Mouse (Mus musculus) liver, adult (tissue): ENCODE data around the gene Ccdc194.

Source experiments
- GATA4 ChIP-seq: IDR thresholded peaks from 2 replicates; pipeline ENCODE4 v1.6.1; 2014; ENCODE audit warnings: mild to moderate bottlenecking, low read length; ENCODE audit not compliant: insufficient replicate concordance

Gene Ccdc194

DNA sequence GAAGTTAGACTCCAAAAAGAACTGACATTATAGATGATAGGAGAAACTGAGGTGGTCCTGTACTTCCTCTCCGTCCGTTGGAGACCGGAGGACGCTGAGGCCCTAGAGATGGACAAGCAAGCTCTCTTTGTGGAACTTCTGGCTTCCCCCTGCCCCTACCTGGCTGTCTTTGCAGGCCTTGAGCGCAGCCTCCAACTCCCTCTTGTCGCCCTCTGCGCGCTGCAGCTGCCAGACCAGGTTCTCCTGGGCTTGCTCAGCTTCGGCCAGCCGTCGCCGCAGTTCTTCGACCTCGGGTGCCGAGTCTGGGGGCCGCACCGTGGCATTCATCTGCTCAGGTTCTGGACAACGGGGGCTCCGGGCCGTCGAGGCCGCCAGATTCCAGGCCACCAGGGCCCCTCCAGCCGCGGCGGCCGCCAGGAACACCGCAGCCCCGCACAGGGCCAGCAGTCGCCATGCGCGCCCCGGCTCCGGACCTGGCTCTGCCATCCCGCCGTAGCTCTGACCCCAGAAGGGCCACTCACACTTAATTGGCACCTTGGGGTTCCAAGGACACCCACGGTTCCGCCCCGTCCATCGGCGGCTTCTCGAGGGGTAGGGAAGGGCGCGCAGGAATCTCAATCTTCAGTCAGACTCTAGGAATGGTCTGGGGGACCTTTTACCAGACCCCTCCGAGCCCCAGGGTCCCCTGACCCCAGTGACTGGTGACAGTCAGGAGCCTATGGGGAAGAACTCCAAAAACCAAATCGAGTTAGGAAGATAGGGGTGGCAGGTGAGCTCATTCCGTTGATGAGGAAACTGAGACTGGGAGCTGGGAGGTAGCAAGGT, at the start of gene Ccdc194:
TSS of gene Ccdc194 (minus strand) at position 486 of the 825 bp plus-strand sequence.
- no peak for TF ChIP-seq GATA4

DNA sequence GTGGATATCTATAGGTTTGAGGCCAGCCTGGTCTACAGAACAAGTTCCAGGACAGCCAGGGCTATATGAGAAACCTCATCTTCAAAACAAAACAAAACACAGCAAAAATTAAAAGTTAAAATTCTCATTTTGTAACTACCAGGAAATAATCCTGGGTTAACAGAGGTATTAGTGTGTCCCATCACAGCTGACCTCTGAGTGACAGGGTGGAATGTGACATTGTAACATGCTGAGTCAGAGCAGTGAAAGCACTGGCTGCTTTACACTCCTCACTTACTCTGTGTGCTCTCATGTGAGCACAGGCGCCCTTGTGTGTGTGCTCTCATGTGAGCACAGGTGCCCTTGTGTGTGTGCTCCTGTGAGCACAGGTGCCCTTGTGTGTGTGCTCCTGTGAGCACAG, 49.5 kb upstream of the Ccdc194 start:
- no peak for TF ChIP-seq GATA4

DNA sequence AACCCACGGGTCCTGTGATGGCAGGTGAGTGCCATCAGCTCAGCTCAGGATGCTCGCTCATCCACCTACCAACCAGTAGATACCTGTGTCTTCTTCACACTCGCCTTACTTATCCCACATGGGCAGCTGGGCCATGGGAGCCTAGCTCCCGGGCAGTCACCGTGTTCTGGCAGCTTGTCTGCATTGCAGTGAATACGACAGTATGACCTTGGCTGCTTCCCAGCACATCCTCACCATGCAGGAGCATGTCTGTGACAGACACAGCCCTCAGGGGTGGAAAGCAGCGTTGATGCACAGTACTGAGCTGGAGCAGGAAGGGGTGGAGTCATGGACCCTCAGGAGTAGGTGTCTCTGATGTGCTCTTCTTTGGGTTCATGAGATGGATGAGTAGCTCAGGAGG, 48.9 kb upstream of the Ccdc194 start:
- TF ChIP-seq GATA4, result no peak

DNA sequence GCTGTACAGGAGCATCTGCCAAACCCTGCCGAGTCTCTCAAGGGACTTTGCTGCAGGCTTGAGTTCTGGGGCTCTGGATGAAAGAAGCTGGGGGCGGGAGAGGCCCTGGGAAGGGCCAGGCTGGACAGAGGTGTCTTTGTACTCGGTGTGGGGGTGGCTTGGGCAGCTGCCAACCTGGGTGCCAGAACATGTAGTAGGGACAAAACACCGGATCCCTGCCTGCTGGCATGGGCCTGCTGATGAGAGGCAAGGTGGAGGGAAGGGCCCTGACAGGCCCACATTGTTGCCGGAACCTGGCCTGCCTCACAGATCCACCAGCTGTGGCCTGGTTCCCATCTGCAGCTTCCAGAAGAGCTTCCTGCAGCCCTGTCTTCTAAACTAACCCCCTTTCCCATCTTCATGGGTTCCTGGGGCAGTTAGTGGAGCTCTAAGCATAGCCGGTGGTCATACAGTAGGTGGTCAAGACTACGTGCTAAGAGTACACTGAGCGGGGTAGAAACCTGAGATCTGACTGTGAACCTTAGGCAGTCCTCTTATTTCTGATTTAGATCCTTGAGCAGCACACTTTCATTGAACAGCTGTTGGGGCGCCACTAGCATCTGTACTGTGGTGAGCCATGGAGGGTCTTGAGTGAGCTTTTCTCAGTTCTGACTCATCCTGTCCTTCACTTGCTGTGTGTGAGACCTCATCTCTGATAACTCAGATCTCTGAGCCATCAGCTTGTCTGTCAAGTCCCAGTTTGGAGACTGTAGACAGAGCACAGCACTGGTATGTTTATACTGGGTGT, 47.5 kb upstream of the Ccdc194 start:
- no peak for TF ChIP-seq GATA4

DNA sequence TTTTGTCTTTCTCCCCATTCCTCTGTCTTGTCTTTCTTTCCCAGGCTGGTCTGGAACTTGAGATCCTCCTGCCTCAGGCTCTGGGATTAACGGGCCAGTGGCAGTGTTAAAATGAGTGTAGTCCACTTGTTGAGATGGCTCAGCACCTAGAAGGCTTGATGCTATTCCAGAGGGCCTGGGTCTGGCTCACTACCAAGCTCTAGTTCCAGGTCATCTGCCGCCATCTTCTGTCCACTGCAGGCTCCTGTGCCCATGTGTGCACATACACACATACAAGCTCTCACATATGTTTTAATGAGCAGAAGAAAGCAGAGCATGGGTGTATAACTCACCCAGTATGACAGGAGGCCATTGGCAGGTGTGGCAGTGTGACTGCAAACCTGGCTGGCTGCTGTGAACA, 46.6 kb upstream of the Ccdc194 start:
- TF ChIP-seq GATA4, result no peak

DNA sequence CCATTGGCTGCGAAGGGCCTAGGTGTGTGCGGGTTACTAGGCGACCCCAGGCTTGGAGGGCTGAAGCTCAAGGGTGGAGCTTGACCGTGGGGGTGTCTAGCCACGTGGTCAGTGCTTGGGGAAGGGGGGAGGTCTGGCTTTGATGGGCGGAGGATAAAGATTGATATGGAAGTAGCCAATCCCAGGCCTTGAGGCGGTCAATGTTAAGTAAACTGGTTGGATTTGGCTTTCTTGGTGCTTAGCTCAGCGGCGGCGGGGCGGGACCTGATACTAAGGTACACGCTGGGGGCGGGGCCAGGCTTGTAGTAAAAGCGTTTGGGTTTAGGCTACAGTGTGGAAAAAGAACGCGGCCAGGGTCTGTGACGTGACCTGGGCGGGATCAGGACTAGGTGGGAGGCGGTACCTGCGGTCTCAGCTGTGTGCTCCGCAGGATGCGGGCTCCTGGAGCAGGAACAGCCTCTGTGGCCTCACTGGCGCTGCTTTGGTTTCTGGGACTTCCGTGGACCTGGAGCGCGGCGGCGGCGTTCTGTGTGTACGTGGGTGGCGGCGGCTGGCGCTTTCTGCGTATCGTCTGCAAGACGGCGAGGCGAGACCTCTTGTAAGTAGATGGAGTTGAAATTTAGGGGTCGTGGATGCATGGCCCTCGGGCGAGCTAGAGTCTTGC, 44.9 kb upstream of the Ccdc194 start:
- no peak for TF ChIP-seq GATA4

DNA sequence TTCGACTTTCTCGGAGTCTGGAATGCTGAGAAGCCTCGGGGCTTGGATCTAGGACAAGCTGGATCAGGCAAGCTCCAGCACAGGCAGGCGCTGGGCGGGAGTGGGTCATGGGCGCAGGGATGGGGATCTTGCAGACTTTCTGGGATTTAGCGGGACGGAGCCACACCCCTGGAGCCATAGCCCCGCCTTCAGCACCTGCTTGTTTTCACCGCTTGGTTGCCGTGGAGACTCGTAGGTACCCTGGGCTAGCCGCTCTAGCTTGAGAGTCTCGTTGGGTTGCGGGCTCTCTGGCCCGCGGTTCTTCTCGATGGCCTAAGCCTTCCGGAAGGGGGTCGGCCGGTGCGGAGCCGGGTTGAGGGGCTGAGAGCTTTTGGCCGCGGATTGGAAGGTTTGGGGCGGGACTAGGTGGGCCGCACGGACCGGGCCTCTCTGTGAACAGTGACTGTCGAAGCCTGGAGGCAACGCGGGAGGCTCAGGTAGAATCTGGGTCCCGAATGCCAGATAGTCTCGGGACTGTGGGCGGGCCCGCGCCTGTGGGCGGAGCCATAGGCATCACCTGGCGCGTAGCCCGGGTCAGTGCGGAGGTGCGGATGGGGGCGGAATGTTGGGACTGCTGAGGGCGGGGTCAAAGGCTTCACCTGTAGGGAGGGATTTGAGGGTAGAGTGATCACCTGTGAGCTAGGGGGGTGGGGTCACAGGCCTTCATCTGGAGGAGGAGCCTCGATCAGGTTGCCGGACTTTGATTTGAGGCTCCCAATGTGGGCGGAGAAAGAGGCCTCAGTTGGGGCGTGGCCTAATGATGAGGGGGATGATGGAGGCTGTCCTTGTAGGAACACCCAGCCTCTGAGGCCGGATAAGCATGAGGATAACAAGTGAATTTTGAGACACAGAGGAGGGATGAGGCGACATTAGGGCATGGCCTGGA, 44.1 kb upstream of the Ccdc194 start:
- TF ChIP-seq GATA4, result no peak

DNA sequence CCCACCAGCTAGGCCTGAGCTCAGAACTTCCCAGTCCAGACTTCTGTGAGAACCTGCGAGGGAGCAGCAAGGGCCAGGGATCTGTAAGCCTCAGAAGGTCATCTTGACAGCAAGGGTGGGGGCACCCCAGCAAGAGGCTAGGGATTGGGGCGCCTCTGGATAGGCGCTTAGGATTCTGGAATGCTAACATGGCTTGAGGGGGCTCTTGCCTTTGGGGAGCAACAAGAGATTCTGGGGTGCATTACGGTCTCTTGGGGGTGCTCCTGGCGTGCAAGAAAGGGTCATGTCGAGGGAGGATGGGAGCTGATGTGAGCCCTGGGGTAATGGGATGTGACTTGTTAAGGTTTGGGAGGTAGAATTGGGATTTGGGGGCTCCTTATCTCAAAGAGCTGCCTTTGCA, 43.4 kb upstream of the Ccdc194 start:
- no peak for TF ChIP-seq GATA4

DNA sequence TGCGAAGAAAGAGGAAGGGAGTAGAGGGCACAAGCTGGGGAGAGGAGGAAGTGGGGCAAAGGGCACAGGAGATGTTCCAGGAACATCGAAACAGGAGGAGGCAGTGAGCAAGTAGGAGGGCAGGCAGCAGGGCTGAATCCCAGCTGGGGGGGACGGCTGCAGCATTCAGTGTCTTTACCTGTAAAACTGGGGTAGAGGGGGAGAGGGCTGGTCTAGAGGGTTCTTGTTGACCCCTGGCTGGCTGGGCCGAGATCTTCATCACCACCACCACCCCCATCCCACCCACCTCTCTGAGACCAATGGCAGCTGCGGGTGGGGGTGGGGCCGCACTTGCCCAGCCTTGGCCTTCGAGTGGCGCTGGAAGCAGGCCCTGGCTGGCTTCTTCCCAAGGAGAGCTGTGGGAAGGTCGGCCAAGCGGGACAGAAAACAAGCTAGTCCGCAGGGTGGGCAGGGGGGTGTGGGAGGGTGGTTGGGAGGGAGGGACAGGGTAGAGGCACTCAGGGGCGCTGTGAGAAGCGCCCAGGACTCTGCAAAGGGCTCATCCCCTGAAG, 43.0 kb upstream of the Ccdc194 start, which contains the start of gene Slc27a1:
TSS of gene Slc27a1 (plus strand) at position 496 of the 551 bp plus-strand sequence.
- no peak for TF ChIP-seq GATA4

DNA sequence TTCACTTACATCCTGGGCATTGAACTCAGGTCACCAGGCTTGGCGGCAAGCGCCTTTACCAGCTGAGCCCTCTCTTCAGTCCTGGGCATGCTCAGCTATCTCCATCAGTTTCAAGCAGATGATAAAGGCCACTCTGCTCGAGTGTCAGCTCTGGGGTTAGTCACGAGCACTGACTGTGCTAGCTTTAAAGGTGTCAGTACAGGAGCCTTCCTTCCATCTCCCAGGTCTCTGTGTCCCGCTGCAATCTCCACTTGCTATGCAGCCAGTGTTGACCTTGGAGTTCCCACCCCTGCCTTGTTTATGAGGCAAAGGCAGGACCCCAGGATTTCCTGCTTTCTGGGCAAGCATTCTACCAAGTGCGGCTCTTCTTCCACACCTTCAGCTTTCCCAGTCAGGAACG, 42.1 kb upstream of the Ccdc194 start:
- TF ChIP-seq GATA4, result no peak

DNA sequence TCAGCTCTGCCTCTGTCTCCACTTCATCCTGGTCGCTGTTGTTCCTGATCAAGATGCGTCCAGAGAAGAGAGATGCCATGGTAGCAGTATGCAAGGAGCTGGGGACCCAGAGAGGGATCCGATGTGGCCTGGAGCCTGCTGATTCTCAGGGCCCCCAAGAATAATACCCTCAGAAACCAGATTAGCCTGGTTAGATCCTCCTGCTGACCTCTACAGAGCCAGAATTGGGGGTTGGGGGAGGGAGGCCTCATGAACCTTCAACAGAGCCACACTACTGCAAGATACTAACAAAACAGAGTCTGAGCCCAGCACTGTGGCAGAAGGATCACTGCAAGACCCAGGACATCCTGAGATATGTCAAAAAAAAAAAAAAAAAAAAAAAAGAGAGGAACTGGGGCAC, 41.0 kb upstream of the Ccdc194 start, which contains the start of gene Nxnl1:
TSS of gene Nxnl1 (minus strand) at position 101 of the 400 bp plus-strand sequence.
- no peak for TF ChIP-seq GATA4

DNA sequence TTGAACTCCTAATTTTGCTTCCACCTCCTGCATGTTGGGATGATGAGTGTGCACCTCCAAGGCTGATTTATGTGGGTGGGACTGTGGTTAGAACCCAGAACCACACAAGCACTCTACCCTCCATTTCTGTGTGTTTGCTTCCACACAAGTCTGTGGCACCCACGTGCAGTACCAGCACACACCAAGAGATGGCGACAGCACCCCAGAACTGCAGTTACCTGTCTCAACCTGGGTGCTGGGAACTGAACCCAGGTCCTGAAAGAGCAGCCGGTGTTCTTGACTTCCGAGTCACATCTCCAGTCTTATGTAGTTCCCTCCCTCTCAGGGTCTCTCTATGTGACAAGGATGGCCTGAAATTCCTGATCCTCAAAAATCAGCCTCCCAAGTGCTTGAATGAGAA, 38.5 kb upstream of the Ccdc194 start:
- TF ChIP-seq GATA4, result no peak

DNA sequence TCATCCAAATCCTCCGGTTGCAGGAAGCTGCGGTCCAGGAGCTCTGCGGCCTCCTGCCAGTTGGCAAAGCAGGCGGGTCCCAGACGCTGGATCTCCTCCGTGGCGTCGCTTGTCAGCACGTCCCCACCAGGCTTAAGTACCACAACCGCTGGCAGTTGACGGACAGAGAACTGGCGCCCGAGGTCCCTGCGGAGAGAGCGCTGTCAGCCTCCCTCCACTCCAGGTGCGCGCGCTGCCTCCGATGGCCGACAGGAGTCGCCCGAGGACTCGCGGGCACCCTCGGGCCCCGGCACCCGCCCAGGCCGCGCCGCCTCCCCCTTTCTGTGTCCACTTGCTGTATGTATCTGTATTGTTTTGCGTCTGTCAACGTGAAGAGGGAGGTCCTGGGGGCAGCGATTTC, 37.2 kb upstream of the Ccdc194 start:
- TF ChIP-seq GATA4, result no peak

DNA sequence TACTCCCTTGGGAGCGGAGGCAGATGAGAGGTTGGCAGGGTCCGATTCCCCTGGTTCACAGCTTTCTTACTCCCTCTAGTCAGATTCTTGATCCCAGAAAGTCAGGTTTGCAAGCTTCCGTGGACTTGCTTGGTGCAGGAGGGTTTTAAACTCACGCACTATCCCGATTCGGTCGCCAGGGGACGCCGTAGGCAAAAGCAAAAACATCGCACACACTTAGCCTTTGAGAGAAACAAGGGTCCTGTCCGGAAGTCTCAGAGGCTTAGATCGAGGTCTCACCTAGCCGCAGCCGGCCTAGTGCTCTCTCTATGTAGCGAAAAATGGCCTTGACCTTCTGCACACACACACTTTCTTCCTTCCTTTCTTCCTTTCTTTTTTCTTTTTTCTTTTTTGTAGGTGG, 35.9 kb upstream of the Ccdc194 start:
- TF ChIP-seq GATA4, result no peak
